Mouse (Mus musculus) cortical plate, adult 2 months (tissue): ENCODE results near the gene Ralgds.

Source experiments
- CTCF ChIP-seq: fragments of 200-500 bp; IDR thresholded peaks from 2 replicates; pipeline ENCODE4 v1.5.1; 2011; ENCODE audit warnings: mild to moderate bottlenecking, control low read depth, low read length; ENCODE audit not compliant: insufficient read depth; ENCODE audit errors: extremely low read depth
- POLR2A ChIP-seq: fragments of 200-500 bp; IDR thresholded peaks from 2 replicates; pipeline ENCODE4 v1.6.1; 2011; ENCODE audit warnings: mild to moderate bottlenecking, low read length, control low read depth; ENCODE audit not compliant: insufficient read depth; ENCODE audit errors: extremely low read depth

GRCm38 (mm10) chr2:28524406-28524805, 11.5 kb downstream of the Ralgds start:
- TF ChIP-seq CTCF (no peak), POLR2A (no peak)
